Mouse (Mus musculus): ENCODE measurements at regions not wholly inside any gene's neighbourhood (a gene's known extent, or its start where the extent isn't known, plus 50 kb on each side); places are given as distances from the start of the nearest gene placed in this dataset.
"Not testable (repeated sequence)": the region's sequence is repeated elsewhere in the genome, so short reads cannot be mapped to it uniquely, and the experiment has no call there.

- Histone ChIP-seq H3K27me3 (ENCODE audit: control insufficient read depth, insufficient read depth, low read length) (no peaks in the 10 kb centered on the region), H3K4me1 (replicated peaks; ENCODE audit: control insufficient read depth, insufficient read depth, low read length) (no peaks in the 10 kb centered on the region), H3K9me3 (ENCODE audit: control insufficient read depth, low read length) (no peaks in the 10 kb centered on the region), H3K36me3 (replicated peaks; ENCODE audit: control insufficient read depth, insufficient read depth) (no peaks in the 10 kb centered on the region), H3K27ac (no peak overlapping the region), H3K9ac (no peak overlapping the region), H3K4me2 (replicated peaks) (no peak overlapping the region), H3K4me3 (replicated peaks; ENCODE audit: low read length) (no peak overlapping the region)
- ATAC-seq (ENCODE audit: low FRiP score) (no peak), DNase-seq (ENCODE audit: low spot score) (no peak)
- WGBS, result 89% methylated on average over 1 of the region's 1 CpGs
Measured at GRCm38 (mm10) chr17:60268846-60269245, 1255.7 kb upstream of the Nudt12 start.

GRCm38 (mm10) chr17:60267247-60268216 lies 1254.4 kb upstream of the Nudt12 start:
- Histone ChIP-seq H3K4me1 (replicated peaks; ENCODE audit: control insufficient read depth, insufficient read depth, low read length) (no peaks in the 10 kb centered on the region), H3K4me2 (replicated peaks) (peak overlapping the region; percentile 38), H3K9me3 (ENCODE audit: control insufficient read depth, low read length) (no peaks in the 10 kb centered on the region), H3K27ac (no peak overlapping the region), H3K4me3 (replicated peaks; ENCODE audit: low read length) (no peak overlapping the region), H3K9ac (no peak overlapping the region), H3K36me3 (replicated peaks; ENCODE audit: control insufficient read depth, insufficient read depth) (no peaks in the 10 kb centered on the region), H3K27me3 (ENCODE audit: control insufficient read depth, insufficient read depth, low read length) (no peaks in the 10 kb centered on the region)
- WGBS, result 59% methylated on average over 12 of the region's 12 CpGs
- no peak for DNase-seq (ENCODE audit: low spot score)
- ATAC-seq (ENCODE audit: low FRiP score), result no peak

- H3K4me1 ChIP-seq (replicated peaks; ENCODE audit: control insufficient read depth, insufficient read depth, low read length); H3K4me3 ChIP-seq (replicated peaks; ENCODE audit: low read length); DNase-seq (ENCODE audit: low spot score); H3K4me2 ChIP-seq (replicated peaks); ATAC-seq (ENCODE audit: low FRiP score); H3K27me3 ChIP-seq (ENCODE audit: control insufficient read depth, insufficient read depth, low read length); H3K9me3 ChIP-seq (ENCODE audit: control insufficient read depth, low read length); H3K27ac ChIP-seq; H3K36me3 ChIP-seq (replicated peaks; ENCODE audit: control insufficient read depth, insufficient read depth); H3K9ac ChIP-seq: not testable (repeated sequence)
Measured at GRCm38 (mm10) chr17:60255338-60255737, 1242.2 kb upstream of the Nudt12 start.

GRCm38 (mm10) chr17:60249923-60250322 lies 1236.8 kb upstream of the Nudt12 start:
- H3K27me3 ChIP-seq (ENCODE audit: control insufficient read depth, insufficient read depth, low read length), result no peaks in the 10 kb centered on the region
- H3K4me2 ChIP-seq (replicated peaks), result no peak overlapping the region
- no peak overlapping the region for H3K27ac ChIP-seq
- H3K9ac ChIP-seq, result no peak overlapping the region
- DNase-seq (ENCODE audit: low spot score), result no peak
- no peaks in the 10 kb centered on the region for H3K4me1 ChIP-seq (replicated peaks; ENCODE audit: control insufficient read depth, insufficient read depth, low read length)
- H3K36me3 ChIP-seq (replicated peaks; ENCODE audit: control insufficient read depth, insufficient read depth), result no peaks in the 10 kb centered on the region
- H3K9me3 ChIP-seq (ENCODE audit: control insufficient read depth, low read length), result no peaks in the 10 kb centered on the region
- H3K4me3 ChIP-seq (replicated peaks; ENCODE audit: low read length), result no peak overlapping the region
- ATAC-seq (ENCODE audit: low FRiP score), result no peak
- WGBS, result 81% methylated on average over 1 of the region's 1 CpGs

- no peak overlapping the region for H3K4me3 ChIP-seq (replicated peaks; ENCODE audit: low read length)
- no peak for DNase-seq (ENCODE audit: low spot score)
- no peak overlapping the region for H3K9ac ChIP-seq
- ATAC-seq (ENCODE audit: low FRiP score), result peak; percentile 83; the same call in 1 of the 2 replicates
- no peaks in the 10 kb centered on the region for H3K27me3 ChIP-seq (ENCODE audit: control insufficient read depth, insufficient read depth, low read length)
- H3K36me3 ChIP-seq (replicated peaks; ENCODE audit: control insufficient read depth, insufficient read depth), result no peaks in the 10 kb centered on the region
- WGBS, result 44% methylated on average over 2 of the region's 2 CpGs
- H3K9me3 ChIP-seq (ENCODE audit: control insufficient read depth, low read length), result no peaks in the 10 kb centered on the region
- H3K4me2 ChIP-seq (replicated peaks), result no peak overlapping the region
- no peaks in the 10 kb centered on the region for H3K4me1 ChIP-seq (replicated peaks; ENCODE audit: control insufficient read depth, insufficient read depth, low read length)
- no peak overlapping the region for H3K27ac ChIP-seq
Measured at GRCm38 (mm10) chr17:60234519-60234918, 1221.3 kb upstream of the Nudt12 start.

GRCm38 (mm10) chr17:60197004-60197403 lies 1183.8 kb upstream of the Nudt12 start:
- no peaks in the 10 kb centered on the region for H3K36me3 ChIP-seq (replicated peaks; ENCODE audit: control insufficient read depth, insufficient read depth)
- no peak overlapping the region for H3K4me2 ChIP-seq (replicated peaks)
- H3K4me3 ChIP-seq (replicated peaks; ENCODE audit: low read length), result no peak overlapping the region
- H3K27ac ChIP-seq, result no peak overlapping the region
- DNase-seq (ENCODE audit: low spot score) (no peak), ATAC-seq (ENCODE audit: low FRiP score) (no peak)
- WGBS, result 93% methylated on average over 2 of the region's 2 CpGs
- no peaks in the 10 kb centered on the region for H3K27me3 ChIP-seq (ENCODE audit: control insufficient read depth, insufficient read depth, low read length)
- H3K9me3 ChIP-seq (ENCODE audit: control insufficient read depth, low read length), result no peaks in the 10 kb centered on the region
- H3K9ac ChIP-seq, result no peak overlapping the region
- H3K4me1 ChIP-seq (replicated peaks; ENCODE audit: control insufficient read depth, insufficient read depth, low read length), result no peaks in the 10 kb centered on the region

GRCm38 (mm10) chr17:60181241-60181640 lies 1168.1 kb upstream of the Nudt12 start:
- 85% methylated on average over 2 of the region's 2 CpGs for WGBS
- Histone ChIP-seq H3K9me3 (ENCODE audit: control insufficient read depth, low read length) (no peaks in the 10 kb centered on the region), H3K36me3 (replicated peaks; ENCODE audit: control insufficient read depth, insufficient read depth) (no peaks in the 10 kb centered on the region), H3K4me2 (replicated peaks) (no peak overlapping the region), H3K9ac (no peak overlapping the region), H3K27me3 (ENCODE audit: control insufficient read depth, insufficient read depth, low read length) (no peaks in the 10 kb centered on the region), H3K4me1 (replicated peaks; ENCODE audit: control insufficient read depth, insufficient read depth, low read length) (no peaks in the 10 kb centered on the region), H3K27ac (no peak overlapping the region), H3K4me3 (replicated peaks; ENCODE audit: low read length) (no peak overlapping the region)
- DNase-seq (ENCODE audit: low spot score) (no peak), ATAC-seq (ENCODE audit: low FRiP score) (no peak)

- ATAC-seq (ENCODE audit: low FRiP score) (no peak), DNase-seq (ENCODE audit: low spot score) (no peak)
- no peak overlapping the region for H3K27ac ChIP-seq
- no peak overlapping the region for H3K9ac ChIP-seq
- H3K4me3 ChIP-seq (replicated peaks; ENCODE audit: low read length), result no peak overlapping the region
- H3K27me3 ChIP-seq (ENCODE audit: control insufficient read depth, insufficient read depth, low read length), result no peaks in the 10 kb centered on the region
- H3K9me3 ChIP-seq (ENCODE audit: control insufficient read depth, low read length), result no peaks in the 10 kb centered on the region
- H3K36me3 ChIP-seq (replicated peaks; ENCODE audit: control insufficient read depth, insufficient read depth), result no peaks in the 10 kb centered on the region
- 73% methylated on average over 4 of the region's 4 CpGs for WGBS
- no peaks in the 10 kb centered on the region for H3K4me1 ChIP-seq (replicated peaks; ENCODE audit: control insufficient read depth, insufficient read depth, low read length)
- H3K4me2 ChIP-seq (replicated peaks), result no peak overlapping the region
Measured at GRCm38 (mm10) chr17:60180646-60181045, 1167.5 kb upstream of the Nudt12 start.

- DNase-seq (ENCODE audit: low spot score) (peak; percentile 31), ATAC-seq (ENCODE audit: low FRiP score) (no peak)
- Histone ChIP-seq H3K4me2 (replicated peaks) (no peak overlapping the region), H3K9me3 (ENCODE audit: control insufficient read depth, low read length) (no peaks in the 10 kb centered on the region), H3K27ac (no peak overlapping the region), H3K9ac (no peak overlapping the region), H3K4me1 (replicated peaks; ENCODE audit: control insufficient read depth, insufficient read depth, low read length) (no peaks in the 10 kb centered on the region), H3K4me3 (replicated peaks; ENCODE audit: low read length) (no peak overlapping the region), H3K27me3 (ENCODE audit: control insufficient read depth, insufficient read depth, low read length) (no peaks in the 10 kb centered on the region), H3K36me3 (replicated peaks; ENCODE audit: control insufficient read depth, insufficient read depth) (no peaks in the 10 kb centered on the region)
Measured at GRCm38 (mm10) chr17:60165592-60165991, 1152.4 kb upstream of the Nudt12 start.

Data from hindbrain, embryonic 14.5 days (tissue).